32 mouse cellular contexts compared by ENCODE assay signal in genomic region chr16:14472171-14472570, GRCm38 (mm10).
DNase-seq lines count a peak whose midpoint lies in the region; ATAC-seq and TF ChIP-seq lines count a peak whose summit lies in the region.
"Had no signal": no experiment of that assay in that cellular context is flagged by ENCODE, and none has a peak within 500 bp of the region (broad histone marks: within the 10 kb centered on the region; RNA-seq: fewer than 3 reads in every experiment).

No protein-coding gene starts in this region.

- no peaks in the 10 kb centered on the region; the same call in 1 of the 2 replicates for H3K36me3 ChIP-seq in midbrain, embryonic 11.5 days (ENCODE audit: control insufficient read depth, insufficient read depth, low read length)
- peaks cover 16% of the 10 kb centered on the region for H3K36me3 ChIP-seq in midbrain, embryonic 16.5 days (ENCODE audit: control insufficient read depth, insufficient read depth, low read length)
- H3K36me3 ChIP-seq in stomach, postnatal 0 days (ENCODE audit: control insufficient read depth, insufficient read depth, low read length) = peaks cover 30% of the 10 kb centered on the region

- H3K27me3 ChIP-seq in midbrain, embryonic 11.5 days (ENCODE audit: control insufficient read depth, insufficient read depth, low read length) = no peaks in the 10 kb centered on the region
- no peaks in the 10 kb centered on the region for H3K27me3 ChIP-seq in midbrain, embryonic 16.5 days (ENCODE audit: control insufficient read depth, insufficient read depth, low read depth, low read length)
- no peaks in the 10 kb centered on the region for H3K27me3 ChIP-seq in stomach, postnatal 0 days (ENCODE audit: control insufficient read depth, insufficient read depth, low read length)
- H3K27me3 ChIP-seq: forebrain, embryonic 13.5 days; hindbrain, embryonic 12.5 days; limb, embryonic 15.5 days; liver, embryonic 13.5 days; Patski; stomach, embryonic 15.5 days had no signal

- no peak overlapping the region for H3K4me3 ChIP-seq in midbrain, embryonic 11.5 days (ENCODE audit: low read depth, low read length)
- H3K4me3 ChIP-seq in midbrain, embryonic 16.5 days (ENCODE audit: low read depth, low read length) = no peak overlapping the region
- H3K4me3 ChIP-seq in stomach, postnatal 0 days (ENCODE audit: low read depth, low read length) = no peak overlapping the region
- H3K4me3 ChIP-seq: erythroblast, embryonic 14.5 days; forebrain, embryonic 13.5 days; gastrocnemius, adult 2 months; hindbrain, embryonic 12.5 days; limb, embryonic 15.5 days; liver, embryonic 13.5 days; stomach, embryonic 15.5 days had no signal

- no peak for TF ChIP-seq POLR2A in brain, embryonic 14.5 days (IDR thresholded peaks at IDR 0.05; ENCODE audit: borderline replicate concordance, extremely low read depth, insufficient read depth, insufficient read length, poor library complexity, severe bottlenecking)

- no peaks in the 10 kb centered on the region for H3K4me1 ChIP-seq in midbrain, embryonic 11.5 days (ENCODE audit: control insufficient read depth, insufficient read depth, low read length)
- no peaks in the 10 kb centered on the region for H3K4me1 ChIP-seq in midbrain, embryonic 16.5 days (ENCODE audit: control insufficient read depth, insufficient read depth, low read length)
- no peaks in the 10 kb centered on the region for H3K4me1 ChIP-seq in stomach, postnatal 0 days (replicated peaks; ENCODE audit: control insufficient read depth, insufficient read depth)
- H3K4me1 ChIP-seq: forebrain, embryonic 13.5 days; hindbrain, embryonic 12.5 days; limb, embryonic 15.5 days; liver, embryonic 13.5 days; stomach, embryonic 15.5 days had no signal

- no peak for TF ChIP-seq EP300 in stomach, postnatal 0 days (optimal IDR thresholded peaks at IDR 0.05)

- DNase-seq in heart, adult 11 months = peak; percentile 84
- DNase-seq in heart, adult 18-20 months = no peak
- no peak for DNase-seq in midbrain, embryonic 11.5 days (ENCODE audit: low spot score, missing footprints)
- DNase-seq in brain, embryonic 14.5 days (ENCODE audit: low read depth) = peak; percentile 5
- peak; percentile 6 for DNase-seq in stomach, postnatal 0 days (ENCODE audit: low spot score)
- DNase-seq in layer of hippocampus, adult 9-10 months (ENCODE audit: low spot score) = no peak
- DNase-seq: adrenal gland, postnatal 10 days; cerebellum, adult 11-12 months; cerebellum, postnatal 10 days; gastrocnemius, adult 2 months; gastrocnemius, postnatal 36 days; heart, postnatal 14 days; kidney, adult 2 months; kidney, postnatal 4 days; layer of hippocampus, postnatal 36 days; left cerebral cortex, postnatal 4 days; liver, embryonic 13.5 days; lung, adult 18-20 months; right cerebral cortex, postnatal 25 days; thymus, adult 2 months; thymus, postnatal 36 days had no signal

- WGBS in midbrain, embryonic 11.5 days = 82% methylated on average over 5 of the region's 5 CpGs
- WGBS in midbrain, embryonic 16.5 days = 71% methylated on average over 5 of the region's 5 CpGs
- WGBS in stomach, postnatal 0 days = 86% methylated on average over 5 of the region's 5 CpGs

- no peak overlapping the region for H3K9ac ChIP-seq in midbrain, embryonic 11.5 days (ENCODE audit: low read length)
- no peak overlapping the region for H3K9ac ChIP-seq in midbrain, embryonic 16.5 days (ENCODE audit: low read depth, low read length)
- H3K9ac ChIP-seq in stomach, postnatal 0 days (ENCODE audit: low read length) = no peak overlapping the region
- H3K9ac ChIP-seq: forebrain, embryonic 13.5 days; hindbrain, embryonic 12.5 days; limb, embryonic 15.5 days; liver, embryonic 13.5 days; stomach, embryonic 15.5 days had no signal

- H3K4me2 ChIP-seq in midbrain, embryonic 11.5 days = no peak overlapping the region
- no peak overlapping the region for H3K4me2 ChIP-seq in midbrain, embryonic 16.5 days (ENCODE audit: low read length)
- H3K4me2 ChIP-seq in stomach, postnatal 0 days (replicated peaks; ENCODE audit: low read depth) = no peak overlapping the region
- H3K4me2 ChIP-seq: forebrain, embryonic 13.5 days; hindbrain, embryonic 12.5 days; limb, embryonic 15.5 days; liver, embryonic 13.5 days; stomach, embryonic 15.5 days had no signal

- no peak for TF ChIP-seq CTCF in brain, embryonic 14.5 days (IDR thresholded peaks at IDR 0.05; ENCODE audit: borderline replicate concordance, extremely low read depth, insufficient read depth, insufficient read length)
- TF ChIP-seq CTCF in stomach, postnatal 0 days (IDR thresholded peaks at IDR 0.05; ENCODE audit: low read depth) = no peak

- H3K27ac ChIP-seq in midbrain, embryonic 11.5 days (ENCODE audit: low read depth, low read length) = no peak overlapping the region
- no peak overlapping the region for H3K27ac ChIP-seq in midbrain, embryonic 16.5 days (ENCODE audit: low read length)
- H3K27ac ChIP-seq in stomach, postnatal 0 days (replicated peaks) = no peak overlapping the region
- H3K27ac ChIP-seq: forebrain, embryonic 13.5 days; gastrocnemius, adult 2 months; hindbrain, embryonic 12.5 days; kidney, postnatal 0 days; limb, embryonic 15.5 days; liver, embryonic 13.5 days; macrophage; stomach, embryonic 15.5 days had no signal

- ATAC-seq in midbrain, embryonic 11.5 days (ENCODE audit: low FRiP score) = 0 out of 2 replicates have a peak, but pooled peaks have one; percentile 44
- no peak for ATAC-seq in midbrain, embryonic 16.5 days
- no peak for ATAC-seq in stomach, postnatal 0 days (ENCODE audit: low FRiP score, low TSS enrichment)
- ATAC-seq: forebrain, embryonic 13.5 days; inflammation-experienced regulatory T-cells, adult 6 months; lung, postnatal 0 days; Patski had no signal

- H3K9me3 ChIP-seq in midbrain, embryonic 11.5 days (ENCODE audit: control insufficient read depth, low read length) = no peaks in the 10 kb centered on the region
- H3K9me3 ChIP-seq in midbrain, embryonic 16.5 days (replicated peaks; ENCODE audit: control insufficient read depth, low read length, poor library complexity, severe bottlenecking) = no peaks in the 10 kb centered on the region
- no peaks in the 10 kb centered on the region for H3K9me3 ChIP-seq in stomach, postnatal 0 days (ENCODE audit: control insufficient read depth, low read length)
- H3K9me3 ChIP-seq: forebrain, embryonic 13.5 days; hindbrain, embryonic 12.5 days; limb, embryonic 15.5 days; liver, embryonic 13.5 days; stomach, embryonic 15.5 days had no signal

Comparison
In these comparisons a context has a peak if more than half of its experiments do, and no peak if none do; other contexts are left out.
1. DNase-seq: peak in heart, adult 11 months (single experiment), brain, embryonic 14.5 days (single experiment) and stomach, postnatal 0 days (single experiment); none in heart, adult 18-20 months (0 of 2), midbrain, embryonic 11.5 days (single experiment) and layer of hippocampus, adult 9-10 months (single experiment).